Mouse (Mus musculus) limb, embryonic 15.5 days (tissue): Measurements from ENCODE around the gene 4833439L19Rik. TPM values are rescaled to one million over a fixed set of nuclear protein-coding genes. Genes with fewer than 3 reads are reported as not detected.
A peak's percentile ranks its signal among the peaks of the same experiment; 100 is the strongest.

Source experiments
- ATAC-seq: fragments of 200-750 bp; cut with Nextera tagmentation; 2 replicates; pipeline ENCODE4 v1.8.0; 2017; ENCODE audit warnings: low read depth, moderate TSS enrichment; ENCODE audit not compliant: insufficient number of reproducible peaks, low FRiP score, low TSS enrichment
- H3K27ac ChIP-seq: fragments of 300-500 bp; sonication (generic); 2 replicates; pipeline ENCODE4 v1.5.1; 2015; ENCODE audit warnings: moderate library complexity, mild to moderate bottlenecking, inconsistent platforms
- H3K27me3 ChIP-seq: fragments of 300-500 bp; sonication (generic); 2 replicates; pipeline ENCODE4 v1.6.1; 2015; ENCODE audit warnings: inconsistent platforms
- H3K36me3 ChIP-seq: fragments of 300-500 bp; sonication (generic); 2 replicates; pipeline ENCODE4 v1.6.1; 2015; ENCODE audit warnings: inconsistent platforms
- H3K4me1 ChIP-seq: fragments of 300-500 bp; sonication (generic); 2 replicates; pipeline ENCODE4 v1.6.1; 2015; ENCODE audit warnings: inconsistent platforms
- H3K4me2 ChIP-seq: fragments of 300-500 bp; sonication (generic); 2 replicates; pipeline ENCODE4 v1.6.1; 2015; ENCODE audit warnings: mild to moderate bottlenecking, inconsistent platforms
- H3K4me3 ChIP-seq: fragments of 300-500 bp; sonication (generic); 2 replicates; pipeline ENCODE4 v1.5.1; 2015; ENCODE audit warnings: mild to moderate bottlenecking, inconsistent platforms
- H3K9ac ChIP-seq: fragments of 300-500 bp; sonication (generic); 2 replicates; pipeline ENCODE4 v1.6.1; 2015; ENCODE audit warnings: inconsistent platforms
- H3K9me3 ChIP-seq: fragments of 300-500 bp; sonication (generic); 2 replicates; pipeline ENCODE4 v1.6.1; 2016; ENCODE audit warnings: inconsistent platforms
- WGBS: fragments of 180-500 bp; shearing (Covaris S2); methylation state at CpG from one replicate; pipeline ENCODE4 v1.1.7; 2015; 5-methylcytosine and 5-hydroxymethylcytosine counted together
- polyA plus RNA-seq: library from polyadenylated mRNA; unstranded; fragments of >200 nt; fragmentation: Nextera tagmentation; extraction: Ambion mirVana; gene quantifications from 2 replicates; pipeline ENCODE4 v1.2.1, GENCODE M21; 2015

The 4833439L19Rik gene
- polyA plus RNA-seq, 1 experiment from 2014 or later, result 128 TPM

DNA sequence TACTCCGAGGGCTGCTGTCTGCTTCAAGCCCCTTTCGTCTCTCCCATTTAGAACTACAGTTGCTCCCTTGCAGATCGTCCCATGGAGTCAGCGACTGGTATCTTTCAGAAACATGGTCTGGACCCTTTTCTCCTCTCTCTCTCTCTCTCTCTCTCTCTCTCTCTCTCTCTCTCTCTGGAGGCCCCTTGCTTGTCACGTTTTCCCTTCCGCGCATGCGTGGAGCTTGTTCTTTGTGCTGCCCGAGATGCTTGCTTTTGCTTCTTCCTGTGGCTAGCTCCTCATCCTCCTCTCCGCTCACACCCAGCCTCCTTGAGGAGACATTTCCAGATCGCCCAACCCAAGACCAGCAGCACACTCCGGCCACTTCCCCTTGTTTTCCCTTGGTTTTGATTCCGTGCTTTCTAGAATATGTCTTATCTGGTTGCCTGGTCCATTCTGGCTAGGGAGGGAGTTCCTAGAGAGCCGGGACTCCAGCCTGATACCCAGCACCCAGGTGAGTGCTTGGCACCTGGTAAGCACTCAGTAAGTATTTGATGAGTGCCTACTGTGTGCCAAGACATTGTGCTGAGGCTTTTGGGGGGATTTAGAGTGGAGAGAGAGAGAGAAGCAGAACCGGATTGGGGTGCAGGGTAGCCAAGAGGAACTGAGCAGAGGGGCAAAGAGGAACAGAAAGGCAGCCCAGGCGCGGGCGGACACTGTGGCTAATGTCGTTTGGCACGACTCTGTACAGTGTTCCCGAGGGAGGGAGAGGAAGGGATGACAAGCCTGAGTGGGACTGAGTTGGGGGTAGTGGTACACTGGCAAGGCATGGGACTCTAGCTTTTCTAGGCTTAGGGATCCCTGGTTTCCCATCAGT, 12.6 kb upstream of the 4833439L19Rik start:
- 84% methylated on average over 21 of the region's 21 CpGs for WGBS
- no peak for ATAC-seq
- H3K4me3 ChIP-seq, result no peak overlapping the region
- no peaks in the 10 kb centered on the region for H3K9me3 ChIP-seq
- peaks cover 16% of the 10 kb centered on the region for H3K4me1 ChIP-seq
- H3K9ac ChIP-seq, result no peak overlapping the region
- no peak overlapping the region for H3K27ac ChIP-seq
- peaks cover 3% of the 10 kb centered on the region; the same call in 1 of the 2 replicates for H3K27me3 ChIP-seq
- peaks cover 60% of the 10 kb centered on the region for H3K36me3 ChIP-seq
- H3K4me2 ChIP-seq, result no peak overlapping the region

DNA sequence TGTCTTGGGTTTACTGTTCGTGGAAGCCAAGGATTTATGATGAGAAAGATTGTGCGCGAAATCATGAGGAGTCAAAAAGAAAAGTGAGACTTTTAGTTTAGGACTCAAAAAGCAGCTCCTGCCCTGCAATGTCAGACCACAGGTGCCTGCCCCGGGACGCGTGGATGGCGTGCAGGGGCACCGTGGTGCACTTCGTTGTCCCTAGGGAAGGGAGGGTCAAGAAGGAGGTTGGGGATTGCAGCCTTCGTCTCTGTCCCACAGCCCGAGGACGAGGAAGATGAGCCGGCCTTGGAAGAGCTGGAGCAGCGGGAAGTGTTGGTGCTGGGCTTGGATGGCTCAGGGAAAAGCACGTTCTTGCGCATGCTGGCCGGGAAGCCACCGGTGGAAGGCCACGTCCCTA, 10.3 kb upstream of the 4833439L19Rik start:
- ATAC-seq, result no peak; the same call in 1 of the 2 replicates
- whole genome bisulfite sequencing, result 1% methylated on average over 19 of the region's 19 CpGs
- peak overlapping the region; percentile 97 for H3K4me3 ChIP-seq

DNA sequence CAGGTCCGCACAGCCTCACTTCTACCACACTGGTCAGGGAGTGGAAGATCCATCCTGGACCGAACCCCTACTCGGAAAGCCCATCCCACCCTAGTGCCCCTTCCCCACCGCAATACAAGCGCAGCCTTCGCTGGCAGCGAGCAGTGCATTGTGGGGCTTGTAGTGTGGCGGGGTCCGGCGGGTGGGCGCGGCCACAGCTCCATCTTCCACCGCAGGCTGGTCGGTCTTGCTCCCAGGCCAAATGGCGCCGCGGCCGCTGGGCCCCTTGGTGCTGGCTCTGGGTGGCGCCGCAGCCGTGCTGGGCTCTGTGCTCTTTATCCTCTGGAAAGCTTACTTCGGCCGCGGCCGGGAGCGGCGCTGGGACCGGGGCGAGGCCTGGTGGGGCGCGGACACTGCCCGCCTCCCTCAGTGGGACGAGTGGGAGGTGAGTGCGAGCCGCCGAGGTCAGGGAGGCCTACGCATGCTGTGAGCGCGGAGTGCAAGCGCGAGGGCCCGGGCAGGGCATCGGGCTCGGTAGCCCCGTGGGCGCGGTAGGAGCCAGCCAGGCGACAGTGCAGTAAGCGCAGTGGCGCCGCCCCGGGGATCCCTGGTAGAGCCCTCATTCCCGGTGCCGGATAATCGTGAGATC, 9.7 kb upstream of the 4833439L19Rik start, which contains the start of gene Arl10:
Gene Arl10 (plus strand): TSS at position 162 of the 628 bp plus-strand sequence.
- peak within 1 kb of the TSS; percentile 97 for H3K4me3 ChIP-seq
- peak within 1 kb of the TSS; percentile 86 for H3K9ac ChIP-seq
- under 1% methylated on average over 55 of the region's 55 CpGs for WGBS
- peak within 1 kb of the TSS; percentile 86 for H3K4me2 ChIP-seq
- H3K4me1 ChIP-seq, result peaks cover 16% of the 10 kb centered on the region
- peaks cover 31% of the 10 kb centered on the region; the same call in 1 of the 2 replicates for H3K36me3 ChIP-seq
- H3K27me3 ChIP-seq, result peaks cover 3% of the 10 kb centered on the region; the same call in 1 of the 2 replicates
- H3K27ac ChIP-seq, result peak within 1 kb of the TSS; percentile 84
- H3K9me3 ChIP-seq, result no peaks in the 10 kb centered on the region
- peak; percentile 85 for ATAC-seq

More for the DNA sequence above, 10.3 kb upstream of the 4833439L19Rik start:
- Histone ChIP-seq H3K4me2 (peak overlapping the region; percentile 86), H3K36me3 (peaks cover 36% of the 10 kb centered on the region), H3K4me1 (peaks cover 16% of the 10 kb centered on the region), H3K27ac (peak overlapping the region; percentile 84; the same call in 1 of the 2 replicates), H3K9ac (peak overlapping the region; percentile 86), H3K9me3 (no peaks in the 10 kb centered on the region), H3K27me3 (peaks cover 3% of the 10 kb centered on the region; the same call in 1 of the 2 replicates)

DNA sequence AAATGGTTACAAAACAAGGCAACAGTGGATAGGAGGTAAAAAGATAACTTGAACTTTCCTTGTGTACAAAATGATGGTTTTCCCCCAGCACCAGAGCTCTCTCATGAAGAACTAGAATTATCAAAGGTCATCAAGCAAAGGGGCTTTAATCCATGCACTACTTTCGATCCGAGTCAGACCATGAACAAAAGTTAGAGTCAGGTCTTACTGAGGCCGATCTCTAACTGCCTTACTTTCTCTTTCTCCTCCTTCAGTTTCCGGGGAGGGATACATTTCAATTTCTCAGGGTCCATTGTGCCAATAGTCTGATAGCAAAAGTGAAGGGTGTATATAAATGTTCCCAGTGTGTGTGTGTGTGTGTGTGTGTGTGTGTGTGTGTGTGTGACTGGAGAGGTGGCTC, 7.4 kb upstream of the 4833439L19Rik start:
- WGBS, result 83% methylated on average over 4 of the region's 4 CpGs
- H3K4me2 ChIP-seq, result no peak overlapping the region
- H3K27ac ChIP-seq, result no peak overlapping the region
- no peak overlapping the region for H3K4me3 ChIP-seq
- no peaks in the 10 kb centered on the region for H3K9me3 ChIP-seq
- peaks cover 7% of the 10 kb centered on the region; the same call in 1 of the 2 replicates for H3K36me3 ChIP-seq
- H3K9ac ChIP-seq, result no peak overlapping the region
- no peak for ATAC-seq
- H3K27me3 ChIP-seq, result peaks cover 3% of the 10 kb centered on the region; the same call in 1 of the 2 replicates
- peaks cover 14% of the 10 kb centered on the region for H3K4me1 ChIP-seq

DNA sequence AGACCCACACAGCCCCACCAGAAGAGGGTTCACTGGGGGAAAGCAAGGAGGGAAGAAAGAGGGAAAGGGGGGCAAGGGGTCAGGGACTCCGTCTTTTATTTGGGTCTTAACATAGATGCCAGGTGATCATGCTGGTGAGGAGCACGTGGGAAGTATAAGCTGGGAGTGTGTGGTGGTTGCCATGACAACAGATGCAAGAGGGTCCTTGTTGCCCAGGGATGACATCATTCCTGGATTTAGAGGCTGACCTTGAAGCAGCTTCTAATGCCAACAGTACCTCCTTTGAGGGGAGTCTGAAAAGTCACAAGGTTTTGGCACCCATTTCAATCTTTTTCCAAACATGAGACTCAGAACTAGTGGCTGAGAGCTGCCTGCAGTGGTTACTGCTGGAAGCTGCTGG, 6.4 kb upstream of the 4833439L19Rik start:
- 31% methylated on average over 2 of the region's 2 CpGs for WGBS
- Histone ChIP-seq H3K4me3 (no peak overlapping the region), H3K4me1 (peaks cover 13% of the 10 kb centered on the region), H3K9ac (no peak overlapping the region), H3K4me2 (no peak overlapping the region), H3K9me3 (no peaks in the 10 kb centered on the region), H3K27ac (0 out of 2 replicates have a peak overlapping the region, but pooled peaks have one; percentile 27), H3K36me3 (0 out of 2 replicates have a peak, but pooled peaks cover 1% of the 10 kb centered on the region), H3K27me3 (peaks cover 3% of the 10 kb centered on the region; the same call in 1 of the 2 replicates)
- no peak for ATAC-seq

DNA sequence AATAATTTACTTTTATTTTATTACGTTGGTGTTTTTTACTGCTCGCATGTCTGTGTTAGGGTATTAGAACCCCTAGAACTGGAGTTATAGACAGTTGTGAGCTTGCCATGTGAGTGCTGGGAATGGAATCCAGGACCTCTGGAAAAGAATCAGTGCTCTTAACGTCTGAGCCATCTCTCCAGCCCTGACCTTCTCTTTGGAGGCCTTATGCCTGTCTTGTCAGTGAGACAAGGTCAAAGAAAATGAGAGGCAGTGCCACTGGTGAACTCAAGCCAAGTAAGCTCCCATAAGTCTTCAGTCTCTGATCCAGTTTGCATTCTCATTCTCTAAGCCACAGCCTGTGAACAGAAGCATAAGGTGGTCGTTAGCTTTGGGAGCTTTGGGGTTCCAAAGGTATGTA, 5.5 kb upstream of the 4833439L19Rik start:
- Histone ChIP-seq H3K4me3 (no peak overlapping the region), H3K4me1 (peaks cover 7% of the 10 kb centered on the region), H3K27me3 (peaks cover 3% of the 10 kb centered on the region; the same call in 1 of the 2 replicates), H3K27ac (no peak overlapping the region), H3K9ac (no peak overlapping the region), H3K36me3 (no peaks in the 10 kb centered on the region), H3K9me3 (no peaks in the 10 kb centered on the region), H3K4me2 (no peak overlapping the region)
- WGBS, result 68% methylated on average over 4 of the region's 4 CpGs
- ATAC-seq, result no peak

DNA sequence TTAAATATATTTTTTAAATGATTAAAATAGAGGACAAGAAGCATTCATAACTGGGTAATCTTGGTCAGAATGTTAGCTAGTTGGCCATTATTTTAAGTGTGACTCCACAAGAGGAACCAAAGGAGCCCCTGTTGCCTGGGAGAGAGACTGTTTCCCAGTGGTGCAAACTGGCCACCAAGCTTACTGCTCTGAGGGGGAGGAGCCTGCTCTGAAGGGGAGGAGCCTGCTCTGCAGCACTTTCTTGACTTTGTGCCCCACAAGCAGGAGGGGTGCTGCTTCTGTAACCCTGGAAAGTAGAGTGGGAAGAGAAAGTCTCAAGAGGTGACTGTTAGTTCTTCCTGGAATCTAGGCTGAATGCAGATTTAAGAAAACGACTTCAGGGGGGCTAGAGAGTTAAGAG, 4.0 kb upstream of the 4833439L19Rik start:
- Histone ChIP-seq H3K4me3 (no peak overlapping the region), H3K27ac (no peak overlapping the region), H3K36me3 (no peaks in the 10 kb centered on the region), H3K27me3 (peaks cover 3% of the 10 kb centered on the region; the same call in 1 of the 2 replicates), H3K4me2 (no peak overlapping the region), H3K9ac (no peak overlapping the region), H3K9me3 (no peaks in the 10 kb centered on the region), H3K4me1 (peaks cover 10% of the 10 kb centered on the region)
- WGBS, result 51% methylated on average over 1 of the region's 1 CpGs
- ATAC-seq, result no peak

DNA sequence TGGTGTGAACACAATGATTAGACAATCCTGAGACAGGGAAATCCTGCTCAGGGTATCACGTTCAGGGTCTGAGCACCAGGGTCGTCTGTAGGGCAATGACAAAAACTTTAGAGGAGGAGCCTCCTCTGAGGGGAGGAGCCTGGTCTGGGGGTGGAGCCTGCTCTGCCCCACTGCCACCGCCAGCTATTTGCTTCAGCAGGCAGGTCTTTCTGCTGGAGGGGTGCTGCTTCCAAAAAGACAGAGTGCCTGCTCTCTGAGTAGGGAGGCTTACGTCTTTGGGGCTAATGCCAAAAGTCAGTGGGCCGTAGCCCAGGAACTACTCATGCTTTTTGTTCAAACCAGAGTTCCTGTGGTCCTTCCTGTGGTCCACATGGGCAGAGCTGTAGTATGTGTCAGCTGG, 3.1 kb upstream of the 4833439L19Rik start:
- ATAC-seq, result no peak
- H3K27me3 ChIP-seq, result no peaks in the 10 kb centered on the region
- no peaks in the 10 kb centered on the region for H3K9me3 ChIP-seq
- no peak overlapping the region for H3K4me2 ChIP-seq
- 45% methylated on average over 5 of the region's 5 CpGs for WGBS
- no peak overlapping the region for H3K9ac ChIP-seq
- 0 out of 2 replicates have a peak, but pooled peaks cover 2% of the 10 kb centered on the region for H3K36me3 ChIP-seq
- H3K27ac ChIP-seq, result no peak overlapping the region
- peaks cover 14% of the 10 kb centered on the region for H3K4me1 ChIP-seq
- no peak overlapping the region for H3K4me3 ChIP-seq

DNA sequence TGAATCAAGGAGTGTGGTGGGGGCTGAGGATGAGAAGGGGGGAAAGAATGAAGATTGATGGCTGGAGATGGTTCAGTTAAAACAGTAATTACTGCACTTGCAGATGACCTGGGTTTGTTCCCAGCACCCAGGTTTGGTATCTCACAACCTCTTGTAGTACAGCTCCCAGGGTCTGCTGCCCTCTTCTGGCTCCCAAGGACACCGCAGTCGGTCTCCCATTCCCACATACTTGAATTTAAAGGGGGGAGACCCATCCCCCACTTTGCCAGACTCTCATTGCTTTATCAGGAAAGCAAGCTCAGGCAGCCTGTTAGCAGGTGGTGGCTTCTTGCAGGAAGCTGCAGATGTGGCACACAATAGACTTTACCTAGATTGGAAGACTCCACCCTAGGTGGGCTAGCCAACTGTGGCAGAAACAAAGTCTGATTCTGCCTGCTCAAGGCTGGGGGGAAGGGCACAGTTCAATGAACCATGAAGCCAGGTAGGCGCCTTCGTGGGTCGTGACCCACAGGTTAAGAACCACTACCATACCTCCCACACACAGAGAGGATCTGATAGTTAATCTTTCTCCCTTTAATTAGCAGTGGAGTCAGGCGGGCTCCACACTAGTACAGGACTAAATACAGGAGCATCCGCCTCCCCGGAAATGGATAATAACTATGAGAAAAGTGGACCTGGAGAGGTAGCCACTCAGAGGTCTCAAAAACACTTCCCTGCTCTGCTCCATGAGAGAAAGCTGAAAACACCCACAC, 535 bp upstream of the 4833439L19Rik start:
- Histone ChIP-seq H3K27me3 (no peaks in the 10 kb centered on the region), H3K4me1 (peaks cover 19% of the 10 kb centered on the region), H3K27ac (peak overlapping the region; percentile 64; the same call in 1 of the 2 replicates), H3K4me2 (peak overlapping the region; percentile 67), H3K9me3 (no peaks in the 10 kb centered on the region), H3K4me3 (peak overlapping the region; percentile 89), H3K9ac (no peak overlapping the region), H3K36me3 (peaks cover 21% of the 10 kb centered on the region)
- peak; percentile 18; the same call in 1 of the 2 replicates for ATAC-seq
- 46% methylated on average over 8 of the region's 8 CpGs for WGBS

DNA sequence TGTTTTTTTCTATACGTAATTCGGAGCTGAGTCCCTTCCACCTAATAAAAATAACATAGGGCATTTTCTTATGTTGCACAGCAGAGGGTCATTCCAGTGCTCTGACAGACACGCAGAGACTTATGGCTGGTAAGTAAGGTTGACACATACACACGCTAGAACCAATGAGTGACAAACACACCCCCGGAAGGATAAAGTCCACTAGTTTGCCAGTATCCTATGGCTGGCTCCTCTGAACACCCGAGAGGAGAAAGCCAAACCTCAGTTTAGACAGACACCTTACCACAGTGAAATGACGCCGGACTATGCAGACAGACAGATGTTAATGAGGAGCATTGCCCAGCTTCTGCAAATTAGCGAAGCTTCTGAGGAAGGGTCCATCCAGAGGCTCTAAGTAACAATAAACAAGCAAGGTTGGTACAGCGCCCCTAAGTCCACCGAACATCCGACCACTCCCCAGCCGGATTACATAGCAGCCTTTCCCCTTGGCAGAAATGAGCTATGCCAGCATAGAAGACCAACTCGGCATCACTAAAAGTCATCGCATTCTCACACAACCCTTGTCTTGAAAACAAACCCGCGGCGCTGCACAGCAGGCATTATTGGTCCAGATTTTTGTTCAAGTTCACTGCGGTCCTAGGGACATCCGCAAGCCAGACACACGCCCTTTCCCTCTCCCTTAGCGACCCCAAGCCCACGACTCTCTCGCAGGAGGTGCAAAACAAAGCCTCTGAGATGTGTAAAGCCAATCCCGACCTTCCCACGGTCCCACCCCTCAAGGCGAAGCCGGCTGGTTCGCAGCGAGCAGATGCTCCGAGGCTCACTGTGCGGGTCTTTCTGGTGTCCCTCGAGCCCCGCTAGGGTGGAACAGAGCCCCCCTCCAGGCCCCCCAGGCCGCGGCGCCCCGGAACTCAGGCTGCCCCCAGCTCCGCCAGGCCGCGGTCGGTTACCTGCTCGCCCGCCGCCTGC, 719 bp downstream of the 4833439L19Rik start:
- peak; percentile 1 for ATAC-seq

More for the DNA sequence above, 719 bp downstream of the 4833439L19Rik start:
- Histone ChIP-seq H3K27me3 (no peaks in the 10 kb centered on the region), H3K9ac (peak overlapping the region; percentile 91), H3K4me1 (peaks cover 19% of the 10 kb centered on the region), H3K4me2 (peak overlapping the region; percentile 67), H3K27ac (peak overlapping the region; percentile 64), H3K4me3 (peak overlapping the region; percentile 89), H3K9me3 (no peaks in the 10 kb centered on the region), H3K36me3 (peaks cover 34% of the 10 kb centered on the region)
- 9% methylated on average over 45 of the region's 45 CpGs for WGBS
